Mouse (Mus musculus) left cerebral cortex, adult 18-20 months (tissue): ENCODE measurements at regions not wholly inside any gene's neighbourhood (a gene's known extent, or its start where the extent isn't known, plus 50 kb on each side); places are given as distances from the start of the nearest gene placed in this dataset.

Experiments used
- DNase-seq, 2 experiments: peaks; one replicate each; pipeline ENCODE4 v3.0.0; 2021 to 2022; ENCODE audit warnings: low spot score in 2 of 2, mixed read lengths in 1 of 2

- no peak for DNase-seq
Measured at GRCm38 (mm10) chr7:93424717-93425116, 345.1 kb downstream of the Fam181b start.

DNA sequence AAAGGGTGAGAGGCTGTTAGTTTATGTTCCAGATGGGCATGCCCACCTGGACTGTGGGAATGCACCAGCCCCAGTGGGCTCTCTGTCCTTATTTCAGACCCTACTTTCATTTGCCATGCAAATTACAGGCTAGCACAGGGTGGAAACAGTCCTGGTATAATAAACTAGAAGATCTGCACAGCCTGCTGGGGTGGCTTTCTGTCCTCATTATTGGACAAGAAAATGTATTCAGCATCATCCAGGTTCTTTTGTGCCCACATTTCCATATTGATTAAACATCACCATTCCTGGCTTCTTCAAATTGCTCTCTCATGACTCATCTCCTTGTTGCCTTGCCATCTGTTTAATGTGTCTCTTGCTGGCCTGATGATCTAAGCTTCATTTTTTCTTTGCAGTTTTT, 355.4 kb downstream of the Fam181b start:
- peak in 1 of 2 experiments; percentile 1 for DNase-seq

- no peak for DNase-seq
Measured at GRCm38 (mm10) chr7:93454071-93454470, 374.4 kb downstream of the Fam181b start.

DNA sequence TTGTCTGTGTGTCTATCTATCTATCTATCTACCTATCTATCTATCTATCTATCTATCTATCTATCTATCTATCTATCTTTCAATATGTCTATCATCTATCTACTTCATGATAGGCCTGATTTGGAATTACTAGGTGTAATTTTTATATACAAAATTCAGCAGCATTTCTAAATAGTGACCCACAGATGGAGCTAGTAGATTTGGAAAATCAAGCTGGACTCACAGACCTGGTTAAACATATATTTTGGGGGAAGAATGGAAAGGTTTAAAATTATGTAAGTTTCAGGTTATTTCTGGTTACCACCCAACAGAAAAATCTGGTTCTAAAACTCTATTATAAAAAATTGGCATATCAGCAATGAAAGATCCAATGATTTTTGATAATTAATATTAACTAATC, 383.7 kb downstream of the Fam181b start:
- DNase-seq = no peak

DNA sequence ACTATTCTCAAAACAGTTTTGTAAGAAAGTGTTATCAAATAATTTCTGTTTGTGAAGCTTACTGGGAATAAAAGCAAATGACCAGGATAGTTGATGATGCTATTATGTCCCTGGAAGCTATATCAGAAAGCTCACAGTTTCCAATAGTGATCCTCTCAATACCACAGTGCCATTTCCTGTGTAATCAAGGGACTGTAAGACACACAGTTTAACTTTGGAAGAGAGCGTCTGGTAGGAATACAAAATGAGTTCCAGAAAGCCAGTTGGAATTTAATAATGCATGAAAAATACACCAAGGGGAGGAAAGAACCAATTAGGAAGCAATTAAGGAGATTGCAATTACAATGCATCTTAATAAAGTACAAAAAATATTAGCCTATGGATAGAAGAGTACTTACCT, 393.7 kb downstream of the Fam181b start:
- no peak for DNase-seq

DNA sequence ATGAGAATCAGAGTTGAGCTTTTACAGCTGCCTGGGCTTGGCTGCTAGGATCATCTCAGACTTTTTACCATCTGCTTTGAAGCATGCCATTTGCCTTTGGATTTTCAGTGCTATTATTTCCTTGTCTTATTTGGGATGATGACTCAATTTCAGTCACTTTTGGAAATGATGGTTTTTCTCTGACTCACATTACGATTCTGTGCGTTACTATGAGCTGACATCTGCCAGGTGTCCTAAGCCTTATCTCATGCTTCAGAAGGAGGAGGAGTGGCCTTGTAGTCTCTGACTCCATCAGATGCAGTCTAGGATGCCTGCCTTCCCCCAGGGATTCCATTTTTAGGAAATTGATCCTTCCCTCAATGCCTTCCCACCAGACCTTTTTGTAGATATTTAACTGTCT, 431.0 kb downstream of the Fam181b start:
- peak; percentile 5 to 6 for DNase-seq

DNA sequence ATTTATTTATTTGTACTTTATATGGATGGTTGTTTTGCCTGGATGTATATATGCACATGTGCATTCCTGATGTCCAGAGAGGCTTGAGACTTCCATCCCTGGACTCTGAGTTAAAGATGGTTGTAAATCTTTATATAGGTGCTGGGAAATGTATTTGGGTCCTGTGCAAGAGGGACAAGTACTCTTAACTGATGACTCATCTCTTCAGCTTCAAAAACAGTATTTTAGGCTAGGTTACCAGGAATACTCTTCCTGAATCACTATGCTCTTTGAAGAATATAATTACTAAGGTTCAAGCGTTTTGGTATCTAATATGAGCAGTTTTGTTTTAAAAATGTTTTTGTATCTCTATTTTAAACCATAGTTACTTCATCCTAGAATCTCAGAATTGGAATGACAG, 431.6 kb downstream of the Fam181b start:
- no peak for DNase-seq

GRCm38 (mm10) chr7:93559131-93559530, 479.5 kb downstream of the Fam181b start:
- DNase-seq = no peak

- peak in 1 of 2 experiments; percentile 1 for DNase-seq
Measured at GRCm38 (mm10) chr7:93577523-93577922, 497.9 kb downstream of the Fam181b start.

GRCm38 (mm10) chr7:93587121-93587520, 507.5 kb downstream of the Fam181b start:
- no peak for DNase-seq

DNA sequence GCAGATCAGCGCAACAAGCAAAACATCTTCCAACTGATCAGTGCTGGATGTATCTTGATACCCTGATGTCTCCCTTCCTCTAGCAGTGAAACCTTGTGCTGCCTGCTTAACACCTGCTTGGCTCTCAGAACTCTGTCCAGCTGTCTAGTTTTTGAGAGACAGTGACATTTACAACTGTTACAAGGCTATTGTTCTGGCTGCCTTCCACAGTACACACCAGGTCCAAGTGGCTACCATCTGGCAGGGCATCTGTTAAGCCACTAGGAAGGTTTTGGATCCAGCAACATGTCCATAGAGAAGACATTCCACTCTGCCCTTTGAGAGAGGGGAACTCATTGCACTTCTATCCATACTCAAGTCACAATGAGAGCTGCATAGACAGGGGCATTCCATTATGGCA, 508.4 kb downstream of the Fam181b start:
- no peak for DNase-seq
